Mouse (Mus musculus): ENCODE measurements around the gene Rmi2. TPM values are rescaled to one million over a fixed set of nuclear protein-coding genes. Genes with fewer than 3 reads are reported as not detected.

The Rmi2 gene
- total RNA-seq, 4 experiments from 2014 or later, result 0.43 to 0.74 (median 0.48) TPM

- no peak for DNase-seq
These were observed 92.2 kb downstream of the Rmi2 start for GRCm38 (mm10) chr16:10927026-10927425.

GRCm38 (mm10) chr16:10933372-10933771 lies 98.5 kb downstream of the Rmi2 start:
- DNase-seq, result no peak

DNA sequence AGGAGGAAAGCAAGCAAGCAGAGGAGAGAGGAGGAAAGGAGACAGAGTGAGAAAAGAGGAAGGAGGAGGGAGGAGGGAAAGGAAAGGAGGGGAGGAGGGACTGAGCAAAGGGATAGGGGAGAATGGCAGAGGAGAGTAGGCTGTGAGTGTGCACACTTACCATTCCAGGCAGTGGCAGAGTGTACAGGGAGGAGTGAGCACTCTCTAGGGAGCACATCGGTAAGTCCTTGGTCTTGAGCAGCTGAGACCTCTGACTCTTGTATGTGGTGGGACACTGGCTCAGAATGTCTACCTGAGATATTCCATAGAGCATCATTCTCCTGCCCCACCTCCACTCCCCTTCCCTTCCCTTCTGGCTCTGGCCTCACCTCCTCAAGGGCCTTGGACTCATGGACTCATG lies 99.2 kb downstream of the Rmi2 start:
- DNase-seq, result no peak

- DNase-seq, result no peak
These were observed 102.0 kb downstream of the Rmi2 start for GRCm38 (mm10) chr16:10936700-10937319.

DNA sequence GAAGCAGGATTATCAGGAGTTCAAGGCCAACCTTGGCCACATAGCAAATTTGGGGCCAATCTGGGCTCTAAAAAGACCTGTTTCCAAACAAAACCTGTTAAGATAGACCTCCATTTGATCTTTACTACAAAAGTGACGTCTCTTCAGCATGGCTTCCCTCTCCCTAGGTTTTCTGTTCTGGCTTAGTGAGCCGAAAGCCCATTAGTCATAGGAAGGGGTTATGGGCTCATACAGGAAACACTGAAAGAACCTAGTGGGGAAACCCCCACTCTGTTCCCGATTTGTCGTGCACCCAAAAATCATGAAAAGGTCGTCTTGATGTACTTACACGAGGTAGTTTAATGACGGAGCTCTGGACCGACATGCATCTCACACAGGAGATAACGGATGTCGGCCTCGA lies 102.6 kb downstream of the Rmi2 start:
- no peak for DNase-seq

DNA sequence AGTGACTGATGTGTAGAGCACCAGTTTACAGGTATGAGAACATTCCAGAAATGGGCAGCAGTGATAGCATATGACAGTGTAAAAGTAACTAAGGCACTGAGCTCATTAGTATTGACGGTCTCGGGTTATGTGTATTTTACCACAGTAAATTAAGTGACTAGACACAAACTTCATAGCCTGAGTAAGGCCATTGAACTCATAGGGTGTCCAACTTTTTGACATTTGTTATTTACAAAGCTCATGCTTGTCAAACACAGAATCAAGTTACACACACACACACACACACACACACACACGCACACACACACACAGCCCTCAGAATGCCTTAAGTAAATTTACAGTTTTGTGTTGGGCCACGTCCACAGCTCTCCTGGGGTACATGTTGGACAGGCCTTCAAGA lies 105.1 kb downstream of the Rmi2 start:
- DNase-seq, result no peak

- DNase-seq, result no peak
These were observed 105.8 kb downstream of the Rmi2 start for GRCm38 (mm10) chr16:10940661-10941060.

Other genes with a start within 250 kb of the Rmi2 start
- gene Socs1, start 49.5 kb upstream of the Rmi2 start, total RNA-seq (2022), result 10 to 100 TPM in 1 of 4 experiments, 1 to 10 TPM in 3; 2.9 to 14.3 (median 4.2) TPM
- not detected for gene Tnp2, start 46.4 kb upstream of the Rmi2 start, total RNA-seq (2022)
- not detected for gene Prm3, start 44.1 kb upstream of the Rmi2 start, total RNA-seq (2022)
- gene Prm2, start 38.9 kb upstream of the Rmi2 start, total RNA-seq (2022), result not detected
- gene Prm1, start 29.2 kb upstream of the Rmi2 start, total RNA-seq (2022), result not detected
- gene Gm11172, start 22.1 kb upstream of the Rmi2 start, total RNA-seq (2022), result not detected
- 10 to 100 TPM; 12.0 to 21.4 (median 14.6) TPM for gene Snn, start 225.9 kb downstream of the Rmi2 start, total RNA-seq (2022)
- 10 to 100 TPM; 38.0 to 56.2 (median 46.3) TPM for gene Litaf, start 231.1 kb downstream of the Rmi2 start, total RNA-seq (2022)

Data from adrenal gland, adult 8-10 months (tissue).